Mouse (Mus musculus) layer of hippocampus, postnatal 36 days (tissue): ENCODE data around the gene Jak1. TPM values are rescaled to one million over a fixed set of nuclear protein-coding genes. Genes with fewer than 3 reads are reported as not detected.
A peak's percentile ranks its signal among the peaks of the same experiment; 100 is the strongest.
"Not testable (repeated sequence)": the region's sequence is repeated elsewhere in the genome, so short reads cannot be mapped to it uniquely, and the experiment has no call there.

Experiments
- DNase-seq, 2 experiments: peaks; one replicate each; pipeline ENCODE4 v3.0.0; 2022
- total RNA-seq, 2 experiments: library from RNA; stranded (reverse); gene quantifications; 2 replicates each; pipeline ENCODE4 v1.2.3; 2021

Jak1 gene
- total RNA-seq, 2 experiments from 2014 or later = 123 to 126 TPM

- no peak for DNase-seq
These were observed 10.8 kb upstream of the Jak1 start for GRCm38 (mm10) chr4:101275881-101276280.

- DNase-seq = no peak
These were observed 5.7 kb upstream of the Jak1 start for GRCm38 (mm10) chr4:101270734-101271133.

- DNase-seq = not testable (repeated sequence)
These were observed 3.4 kb upstream of the Jak1 start for GRCm38 (mm10) chr4:101268506-101268905.

- DNase-seq = no peak
These were observed 441 bp upstream of the Jak1 start for GRCm38 (mm10) chr4:101265523-101265922.

- peak in 1 of 2 experiments; percentile 12 for DNase-seq
These were observed 928 bp downstream of the Jak1 start for GRCm38 (mm10) chr4:101263968-101264740.

DNA sequence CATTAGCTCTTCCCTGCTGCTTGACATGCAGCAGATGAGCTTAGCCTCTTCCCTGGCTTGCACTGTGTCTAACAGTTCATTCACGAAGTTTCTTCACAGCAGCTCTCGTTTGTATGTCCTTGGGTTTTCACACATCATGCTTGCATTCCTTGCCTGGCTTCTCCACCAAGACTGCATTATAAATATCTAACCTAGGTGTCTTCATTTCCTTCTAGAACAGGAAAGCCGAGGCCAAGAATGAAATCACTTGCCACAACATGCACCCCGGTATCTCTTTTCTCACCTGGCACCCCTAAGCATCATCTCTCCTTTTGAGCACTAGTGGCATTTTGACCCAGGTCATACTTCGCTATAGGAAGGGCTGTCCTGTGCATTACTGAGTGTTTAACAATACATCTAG is 3.5 kb downstream of the Jak1 start:
- no peak for DNase-seq

GRCm38 (mm10) chr4:101260744-101261291 is 4.3 kb downstream of the Jak1 start:
- DNase-seq = no peak

DNA sequence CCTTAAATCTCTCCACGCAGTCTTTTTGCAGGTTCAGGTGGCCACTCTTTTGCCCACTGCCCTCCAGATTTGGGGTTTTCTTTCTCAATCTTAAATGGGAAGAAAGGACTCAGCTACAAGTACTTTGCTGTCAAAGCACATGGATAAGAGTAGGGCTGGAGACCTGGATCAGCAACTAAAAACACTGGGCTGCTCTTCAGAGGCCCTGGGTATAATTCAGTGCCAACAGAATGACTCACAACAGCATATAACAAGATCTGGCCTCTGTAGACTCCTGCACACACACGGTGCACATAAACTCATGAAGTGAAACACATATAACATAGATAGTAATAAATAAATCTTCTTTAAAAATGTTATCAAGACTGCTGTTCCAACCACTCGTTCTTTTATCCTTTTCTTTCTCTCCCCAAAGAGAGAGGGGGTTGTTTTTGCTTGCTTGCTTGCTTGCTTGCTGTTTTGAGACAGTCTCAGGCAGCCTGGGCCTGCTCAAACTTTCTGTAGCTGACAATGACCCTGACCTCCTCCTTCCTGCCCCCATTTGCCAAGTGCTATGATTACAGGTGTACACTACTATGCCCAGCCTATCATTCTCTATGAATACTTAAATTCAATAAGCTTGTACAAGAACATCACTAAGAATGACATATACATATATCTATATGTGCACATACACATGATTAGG is 8.4 kb downstream of the Jak1 start:
- DNase-seq = no peak

GRCm38 (mm10) chr4:101254606-101255349 is 10.3 kb downstream of the Jak1 start:
- no peak for DNase-seq

- no peak for DNase-seq
These were observed 11.1 kb downstream of the Jak1 start for GRCm38 (mm10) chr4:101254015-101254414.

GRCm38 (mm10) chr4:101252781-101253622 is 12.1 kb downstream of the Jak1 start:
- DNase-seq = no peak

GRCm38 (mm10) chr4:101252016-101252415 is 13.1 kb downstream of the Jak1 start:
- no peak for DNase-seq

DNA sequence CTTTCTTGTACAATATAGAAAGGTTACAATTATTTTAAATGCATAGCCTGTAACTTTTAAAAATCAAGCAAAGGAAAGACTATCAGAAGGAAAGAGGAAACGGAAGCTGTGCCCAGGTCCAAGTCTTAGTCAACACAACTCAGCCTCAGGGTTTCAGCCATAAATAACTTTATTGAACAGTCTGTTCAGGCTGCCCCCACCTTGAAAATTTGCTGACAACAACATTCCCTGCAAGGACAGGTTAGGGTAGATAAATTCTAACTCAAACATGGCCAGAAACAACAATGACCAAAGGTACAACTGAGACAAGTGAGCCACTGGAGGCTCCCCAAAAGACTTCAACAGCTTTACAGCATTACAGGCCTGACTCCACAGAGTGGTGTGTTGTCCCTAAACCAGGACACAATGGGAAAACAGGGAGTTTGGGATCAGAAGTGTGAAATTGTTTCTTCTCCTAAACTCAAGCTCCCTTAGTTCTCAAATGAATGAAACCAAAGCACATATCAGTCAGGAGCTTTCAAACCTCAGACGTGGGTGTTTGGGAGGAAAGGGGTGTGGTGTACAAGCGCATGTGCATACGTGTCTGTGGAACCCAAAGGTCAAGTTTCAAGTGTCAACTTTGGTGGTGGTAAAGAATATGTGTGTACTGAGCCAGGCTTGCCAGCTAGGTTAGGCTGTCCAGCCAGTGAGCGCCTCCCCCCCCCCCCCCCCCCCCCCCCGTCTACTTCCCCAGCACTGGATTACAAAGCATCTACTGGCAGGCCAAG is 14.9 kb downstream of the Jak1 start:
- DNase-seq = no peak

DNA sequence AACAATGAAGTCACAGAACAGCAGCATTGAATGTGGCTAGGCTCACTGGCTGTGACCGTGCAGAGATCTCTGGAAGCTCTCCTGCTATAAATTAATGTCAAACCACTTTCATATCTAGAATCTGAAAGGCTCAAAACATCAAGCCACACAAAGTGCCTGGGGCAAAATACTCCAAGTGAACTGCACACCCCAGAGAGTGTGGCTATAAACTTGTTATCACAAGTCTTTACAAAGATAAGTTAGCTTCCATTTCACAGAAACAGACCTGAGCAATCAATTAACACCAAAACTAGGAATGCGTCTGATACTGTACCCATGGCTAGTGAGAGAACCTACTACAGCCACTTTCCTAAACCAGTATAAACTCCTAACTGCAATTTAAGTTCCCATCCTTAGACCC is 17.7 kb downstream of the Jak1 start:
- DNase-seq = no peak

GRCm38 (mm10) chr4:101246569-101246968 is 18.5 kb downstream of the Jak1 start:
- DNase-seq = no peak

DNA sequence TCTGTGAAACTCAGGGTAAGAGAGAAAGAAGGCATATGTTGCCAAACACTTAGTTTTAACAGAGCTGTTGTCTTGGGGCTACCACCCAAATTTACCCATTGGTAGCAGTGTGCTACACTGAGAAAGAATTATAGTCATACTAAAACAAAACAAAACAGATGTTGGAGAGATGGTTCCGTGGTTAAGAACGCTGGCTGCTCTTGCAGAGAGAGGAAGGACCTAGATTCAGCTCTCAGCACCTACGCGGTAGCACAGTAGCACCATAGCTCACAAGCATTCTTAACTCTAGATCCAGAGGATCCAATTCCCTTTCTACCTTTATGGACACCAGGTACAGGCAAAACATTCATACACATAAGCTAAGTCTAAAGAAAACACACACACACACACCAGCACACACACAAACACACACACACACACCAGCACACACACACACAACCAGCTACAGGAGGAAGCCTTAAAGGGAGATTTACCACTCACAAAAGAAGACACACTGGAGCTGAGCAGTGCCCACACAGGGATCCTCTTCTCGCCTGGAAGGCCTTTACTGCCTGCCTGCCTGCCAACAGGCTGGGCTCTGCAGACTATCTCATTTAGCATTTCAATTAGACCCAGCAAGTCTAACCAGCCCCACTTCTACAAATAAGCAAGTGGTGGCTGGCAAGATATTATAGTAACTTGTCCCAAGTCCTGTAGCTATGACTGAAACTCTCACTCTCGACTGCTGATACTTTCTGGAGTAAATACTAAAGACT is 20.6 kb downstream of the Jak1 start:
- DNase-seq = peak in 1 of 2 experiments; percentile 24

DNA sequence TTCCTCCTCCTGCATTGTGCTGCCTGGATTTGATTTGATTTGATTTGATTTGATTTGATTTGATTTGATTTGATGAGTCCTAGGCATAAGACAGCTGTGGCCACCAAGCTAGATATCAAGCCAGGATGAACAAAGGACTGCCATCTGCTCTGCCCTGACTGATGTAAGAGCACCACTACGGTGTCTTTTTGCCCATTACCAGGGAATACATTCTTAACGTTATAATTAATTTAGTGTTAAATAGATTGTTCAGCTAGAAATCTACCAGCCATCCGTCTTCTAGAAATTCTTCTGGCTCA is 24.3 kb downstream of the Jak1 start:
- DNase-seq = no peak

DNA sequence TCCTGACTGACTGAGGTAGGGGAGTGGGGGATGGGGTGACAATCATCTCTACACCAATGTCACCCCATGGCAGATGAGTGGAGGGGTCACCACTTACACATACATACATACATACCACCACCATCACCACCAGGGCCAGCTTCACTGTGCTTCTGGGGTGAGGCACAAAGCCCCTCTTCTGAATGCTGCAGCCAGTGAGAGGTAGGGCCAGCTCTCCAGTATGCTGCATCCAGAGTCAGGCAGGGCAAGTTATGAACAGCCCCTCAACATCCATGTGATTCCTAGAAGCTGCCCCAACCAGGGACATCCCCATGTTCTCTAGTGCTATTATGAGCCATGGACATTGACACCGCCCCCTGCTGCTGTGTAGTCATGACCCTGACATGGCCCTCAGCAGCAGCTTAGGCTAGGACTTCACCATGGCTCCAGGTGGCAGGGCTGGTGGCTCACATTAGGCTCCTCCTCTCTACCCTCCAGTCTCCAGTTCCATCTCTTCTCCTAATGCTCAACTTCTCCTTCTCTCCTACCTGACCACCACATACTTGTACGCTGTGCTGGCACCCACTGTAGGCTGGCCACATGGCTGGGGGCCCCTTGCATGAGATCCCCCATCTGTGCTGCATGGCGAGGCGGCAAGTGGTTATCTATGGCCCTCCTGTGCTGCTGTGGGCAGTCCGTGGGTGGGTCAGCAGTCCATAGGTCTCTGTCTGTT is 24.8 kb downstream of the Jak1 start:
- no peak for DNase-seq

DNA sequence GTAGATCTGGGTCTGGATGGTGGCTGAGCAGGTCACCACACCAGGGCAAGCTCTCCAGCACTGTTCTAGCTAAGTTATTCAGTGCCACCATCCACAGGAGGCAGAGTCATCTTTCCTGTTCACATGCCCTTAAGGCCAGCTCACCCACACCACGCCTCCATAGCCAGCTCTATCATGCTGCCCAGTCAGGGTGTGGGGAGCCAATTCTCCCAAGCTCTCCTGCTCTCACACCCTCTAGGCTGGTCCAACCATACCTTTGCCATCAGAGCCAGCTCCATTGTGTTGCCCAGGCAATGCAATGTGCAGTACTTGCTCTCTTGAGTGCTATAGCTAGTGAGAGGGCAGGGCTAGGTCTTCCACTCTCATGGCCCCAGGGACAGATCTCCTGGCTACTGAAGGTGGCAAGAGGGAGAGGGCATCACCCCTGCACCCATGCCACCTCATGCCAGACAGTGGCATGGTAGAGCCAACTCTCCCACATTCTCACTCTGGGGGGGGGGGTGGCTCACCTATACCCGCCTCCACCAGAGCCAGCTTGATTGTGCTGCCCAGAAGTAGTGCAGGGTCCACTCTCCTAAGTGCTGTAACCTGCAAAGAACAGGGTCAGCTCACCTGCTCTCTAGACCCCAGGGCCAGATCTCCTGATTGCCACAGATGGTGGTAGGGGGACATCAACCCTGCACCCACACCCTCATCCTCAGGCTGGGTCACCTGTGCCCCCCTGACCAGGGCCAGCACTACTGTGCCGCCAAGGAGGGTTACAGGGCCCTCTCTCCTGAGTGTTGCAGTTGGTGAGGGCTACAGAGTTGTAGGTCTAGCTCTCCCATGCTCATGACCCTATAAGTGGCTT is 25.5 kb downstream of the Jak1 start:
- DNase-seq = no peak
